Mouse (Mus musculus): ENCODE results near the gene Plod3.

- TF ChIP-seq POLR2AphosphoS2 (IDR thresholded peaks at IDR 0.05; ENCODE audit: insufficient read length, low read depth) (no peak), MAX (IDR thresholded peaks at IDR 0.05; ENCODE audit: low read depth) (no peak), TCF12 (IDR thresholded peaks at IDR 0.05; ENCODE audit: insufficient read depth, poor library complexity, severe bottlenecking) (no peak), POLR2A (IDR thresholded peaks at IDR 0.05; ENCODE audit: insufficient read length, low read depth) (no peak)
Measured at GRCm38 (mm10) chr5:136952153-136952552, 34.7 kb upstream of the Plod3 start.

Data from myocyte (in vitro differentiated cells).